Mouse (Mus musculus) frontal cortex, postnatal 14 days (tissue): Measurements from ENCODE around the gene Gmds.

Experiments used
- DNase-seq, 2 experiments: peaks; one replicate each; pipeline ENCODE4 v3.0.0; 2022; ENCODE audit warnings: low spot score in 2 of 2

Gene Gmds

DNA sequence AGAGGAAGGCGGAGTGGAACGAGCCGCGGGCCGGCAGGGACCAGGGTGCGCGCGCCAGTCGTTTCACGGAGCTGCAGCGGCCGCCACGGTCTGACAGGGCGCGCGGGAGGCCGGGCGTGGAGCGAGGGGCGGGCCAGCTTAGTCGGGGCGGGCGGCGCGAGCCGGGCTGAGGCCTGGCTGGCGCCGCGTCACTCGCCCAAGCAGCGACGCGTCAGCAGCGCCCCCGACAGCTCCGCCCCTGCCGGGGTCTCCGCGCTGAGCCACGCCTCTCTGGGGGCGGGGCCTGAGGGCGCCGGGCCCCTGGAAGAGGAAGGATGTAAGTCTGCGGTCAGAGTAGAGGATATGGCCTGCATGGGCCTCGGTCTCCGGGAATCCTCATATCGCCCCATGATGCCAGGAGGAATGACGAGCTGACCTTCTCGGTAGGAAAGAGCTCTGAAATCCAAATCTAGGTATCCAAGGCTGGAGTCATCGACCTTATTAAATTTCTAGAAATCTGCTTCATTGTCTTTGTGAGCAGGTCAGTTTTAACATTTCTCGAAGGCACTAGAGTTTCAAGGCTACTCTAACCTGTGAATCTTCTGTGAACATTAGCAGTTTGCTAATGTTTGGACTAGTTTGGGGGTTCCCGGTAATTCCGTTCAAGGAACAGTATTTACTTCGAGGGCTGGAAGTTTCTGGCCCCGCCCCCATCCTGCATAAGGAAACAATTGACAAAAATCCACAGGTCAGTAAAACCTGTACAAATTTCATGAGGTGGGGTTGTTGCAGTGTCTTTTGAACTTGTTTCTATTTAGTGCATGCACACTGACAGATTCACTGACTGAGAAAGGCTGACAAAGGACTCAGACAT, at the start of gene Gmds:
Gene Gmds (minus strand): TSS at position 228 of the 853 bp plus-strand sequence.
- peak; percentile 86 to 88 for DNase-seq

DNA sequence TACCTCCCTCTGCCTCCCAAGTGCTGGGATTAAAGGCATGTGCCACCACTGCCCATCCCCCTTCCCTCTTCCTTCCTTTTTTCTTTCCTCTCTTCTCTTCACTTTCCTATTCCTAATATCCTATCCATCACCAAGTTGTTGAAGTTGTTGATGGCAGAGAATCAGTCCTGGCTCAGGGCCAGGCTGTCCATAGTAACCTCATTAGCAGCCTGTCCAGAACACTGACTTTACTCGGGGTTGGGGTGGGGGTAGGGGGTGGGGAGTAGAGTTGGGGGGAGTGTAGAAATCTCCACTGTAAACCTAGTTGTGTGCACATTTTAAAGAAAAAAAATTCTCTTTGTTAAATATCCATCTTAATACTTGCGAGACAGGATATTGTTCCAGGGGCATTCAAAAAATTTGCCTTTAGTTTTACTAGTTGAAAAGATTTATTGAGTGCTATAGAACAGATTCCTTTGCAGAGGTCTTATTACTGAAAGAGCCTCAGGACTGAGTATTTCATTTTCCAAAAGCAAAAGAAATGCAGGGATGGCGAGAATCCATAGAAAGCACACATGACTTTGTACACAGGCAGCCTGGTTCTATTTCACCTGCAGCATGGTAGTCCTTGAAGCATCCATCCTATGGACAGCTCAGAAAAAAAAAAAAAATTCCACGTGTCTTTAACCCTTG, 47.0 kb upstream of the Gmds start:
- no peak for DNase-seq

DNA sequence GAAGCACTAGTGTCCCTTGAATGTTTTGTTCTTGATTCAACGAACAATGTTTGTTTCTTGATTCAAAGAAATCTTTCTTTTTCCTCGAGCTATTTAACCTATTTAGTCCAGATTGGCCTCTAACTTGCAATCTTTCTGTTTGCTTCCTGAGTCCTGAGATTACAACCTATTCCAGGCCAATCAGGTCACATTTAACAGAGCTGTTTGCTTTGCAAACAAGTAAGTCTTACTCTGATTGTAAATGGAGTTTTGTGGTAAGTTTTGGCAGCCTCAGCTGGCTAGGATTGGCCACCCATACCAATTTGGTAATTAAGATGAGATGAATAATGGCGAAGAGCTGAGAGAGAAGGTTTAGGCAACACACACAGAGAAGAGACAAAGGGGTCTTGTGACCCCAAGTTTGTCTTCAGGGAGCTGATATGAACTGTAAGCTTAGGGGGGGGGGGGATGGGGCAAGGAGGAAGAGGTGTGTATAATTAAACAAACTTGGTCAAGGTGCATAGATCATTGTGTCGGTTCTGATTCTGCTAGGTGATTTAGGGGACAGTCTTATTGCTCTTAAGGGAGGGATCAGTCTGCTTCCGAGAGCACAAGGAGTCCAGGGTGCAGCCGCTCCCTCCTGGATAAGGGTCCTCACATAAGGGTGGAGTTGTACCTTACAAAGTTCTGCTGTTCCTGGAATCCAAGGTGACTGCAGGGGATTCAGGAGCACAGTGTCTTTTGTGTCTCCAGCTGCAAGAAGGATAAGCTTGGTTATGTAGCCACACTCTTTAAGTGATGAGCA, 43.9 kb upstream of the Gmds start:
- DNase-seq: no peak

DNA sequence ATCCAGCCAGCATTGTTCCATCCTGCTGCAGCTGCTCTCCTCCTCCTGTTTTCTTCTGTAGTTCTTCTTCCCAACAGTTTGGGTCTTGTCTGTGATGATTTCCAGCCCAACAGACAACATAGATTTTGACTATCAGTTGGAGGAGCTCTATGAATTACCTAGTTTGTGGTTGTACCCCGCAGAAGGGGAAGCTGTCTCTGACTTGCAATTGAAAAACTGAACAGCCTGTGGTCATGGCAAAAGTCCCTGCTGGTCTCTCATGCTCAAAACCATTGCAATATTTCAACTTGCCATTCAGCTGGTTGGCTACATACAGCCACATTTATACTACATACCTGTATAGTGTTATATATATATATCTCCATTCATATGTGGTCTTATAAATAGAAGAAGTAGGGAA, 40.1 kb upstream of the Gmds start:
- no peak for DNase-seq

DNA sequence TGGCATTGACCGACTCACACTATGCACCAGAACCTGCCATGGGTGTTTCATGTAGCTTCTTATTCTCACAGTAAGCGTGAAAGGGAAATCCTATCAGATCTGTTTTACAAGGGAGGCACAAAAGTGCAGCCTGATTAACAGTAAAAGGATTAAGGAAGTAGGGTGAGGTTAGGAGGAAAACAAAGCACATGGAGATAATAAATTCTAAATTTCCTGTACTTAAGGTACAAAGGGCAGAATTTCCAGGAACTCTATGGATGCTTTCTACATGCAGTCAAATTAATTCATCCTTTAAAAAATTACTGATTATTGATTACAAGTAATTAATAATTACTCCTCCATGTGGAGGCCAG, 34.0 kb upstream of the Gmds start:
- DNase-seq: no peak

DNA sequence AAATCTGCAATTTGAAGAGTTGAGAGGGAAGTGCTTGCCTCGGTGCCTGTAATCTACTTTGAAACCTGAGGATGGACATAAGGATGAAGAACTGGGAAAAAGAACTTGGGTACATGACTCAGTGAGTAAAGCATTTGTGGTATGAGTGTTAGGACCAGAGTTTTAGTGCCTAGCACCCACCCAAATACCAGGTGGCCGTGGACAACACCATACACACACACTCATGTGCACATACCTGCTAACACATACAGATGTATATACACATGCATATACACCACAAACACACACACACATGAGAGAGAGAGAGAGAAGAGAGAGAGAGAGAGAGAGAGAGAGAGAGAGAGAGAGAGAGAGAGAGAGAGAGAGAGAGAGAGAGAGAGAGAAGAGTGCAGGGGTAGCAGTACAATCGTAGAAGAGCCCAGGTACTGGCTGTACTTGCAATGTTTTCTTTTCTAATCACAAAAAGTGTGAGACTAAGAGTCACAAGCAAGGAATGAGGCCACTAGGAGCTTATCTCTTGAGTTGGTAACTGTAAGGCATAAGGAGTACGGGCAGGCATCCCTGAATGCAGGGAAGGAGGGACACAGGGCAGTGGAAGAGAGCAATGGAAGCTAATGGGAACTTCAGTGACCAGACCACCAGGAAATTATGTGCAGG, 33.5 kb upstream of the Gmds start:
- no peak for DNase-seq

DNA sequence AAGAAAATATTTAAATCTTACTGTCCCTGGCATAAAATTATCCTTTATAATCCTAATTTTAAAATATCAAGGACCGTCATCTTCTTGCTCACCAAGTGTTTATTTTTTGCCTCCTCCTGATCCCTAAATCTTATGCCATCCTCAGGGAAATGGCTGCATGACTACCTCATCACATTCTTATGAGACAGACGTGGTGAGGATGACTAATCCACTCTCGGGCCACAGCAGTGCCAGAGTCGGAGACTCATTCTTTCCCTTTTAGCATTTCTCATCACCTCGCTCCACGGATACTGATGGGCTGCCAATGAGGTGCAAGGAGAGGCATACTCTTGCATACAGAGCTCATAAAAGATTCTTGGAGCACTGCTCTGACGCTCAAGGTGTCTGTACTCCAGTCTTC, 32.2 kb upstream of the Gmds start:
- DNase-seq: no peak

DNA sequence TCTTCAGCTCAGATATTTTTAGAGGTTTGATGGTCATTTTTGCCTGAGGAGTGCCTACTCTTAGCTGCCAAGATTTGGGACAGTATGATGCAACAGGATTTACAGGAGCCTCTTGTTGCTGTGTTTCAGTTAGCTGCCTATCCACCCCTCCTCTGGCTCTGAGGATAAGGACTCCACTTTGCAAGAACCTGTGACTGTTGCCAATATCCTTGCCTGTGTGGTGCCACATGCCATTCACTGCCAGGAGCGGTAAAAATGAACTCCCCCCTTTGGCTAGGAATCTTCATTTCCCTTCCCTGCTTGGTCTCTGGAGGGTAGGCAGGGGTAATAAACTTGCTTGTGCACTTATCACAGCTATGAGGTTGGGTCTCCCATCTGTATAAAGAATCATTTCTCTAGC, 31.6 kb upstream of the Gmds start:
- no peak for DNase-seq

DNA sequence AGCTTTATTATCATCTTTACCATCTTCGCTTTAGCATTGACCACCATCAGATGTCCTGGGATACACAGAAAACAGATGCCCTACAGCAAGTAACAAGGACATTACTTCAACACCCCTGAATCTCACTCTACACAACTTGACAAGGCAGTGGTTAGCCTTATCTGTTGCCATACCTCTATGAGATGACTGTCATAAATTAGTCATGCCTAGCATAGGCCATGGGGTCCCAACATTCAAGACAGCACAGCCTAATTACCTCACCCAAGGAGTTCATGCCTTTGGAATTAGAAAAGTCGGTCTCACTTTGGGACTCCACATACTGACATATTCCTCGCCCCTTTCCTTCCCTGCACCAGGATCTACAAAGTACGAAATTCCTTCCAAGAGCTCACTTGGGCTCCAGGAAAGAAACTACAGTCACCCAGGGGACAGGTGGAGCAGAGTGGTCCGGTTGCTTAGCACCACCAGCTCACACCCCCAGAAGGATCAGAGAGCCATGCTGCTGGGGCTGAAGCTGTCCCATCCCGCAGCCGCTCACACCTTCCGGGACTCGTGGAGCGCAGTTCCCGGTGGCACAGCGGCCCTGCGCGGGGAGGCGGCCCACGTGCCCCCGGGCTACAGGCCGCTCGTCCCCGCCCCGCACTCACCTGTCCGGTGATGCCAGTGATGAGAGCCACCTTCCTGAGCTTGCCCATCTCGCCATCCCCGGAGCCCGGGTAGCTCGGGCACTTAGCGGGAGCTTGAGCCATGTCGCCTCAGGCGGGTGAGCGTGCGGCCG, 616 bp downstream of the Gmds start:
- no peak for DNase-seq

DNA sequence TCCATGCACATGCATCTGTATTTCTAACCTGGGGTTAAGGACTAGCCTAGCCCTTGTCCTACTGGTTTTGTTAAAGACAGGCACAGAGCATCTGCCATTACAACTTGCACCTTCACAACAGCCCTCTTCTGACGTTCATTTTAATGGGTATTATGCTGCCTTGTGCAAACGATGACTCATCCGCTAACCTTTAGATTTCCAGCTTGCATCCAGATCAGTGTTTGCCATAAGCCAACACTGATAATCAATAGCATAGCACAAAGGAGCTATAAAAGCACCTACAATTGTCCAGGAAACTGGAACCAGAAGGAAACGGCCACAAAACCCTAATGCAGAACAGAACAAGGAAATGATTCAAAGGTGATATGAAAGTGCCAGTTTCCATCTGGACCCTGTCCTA, 20.2 kb downstream of the Gmds start:
- no peak for DNase-seq

DNA sequence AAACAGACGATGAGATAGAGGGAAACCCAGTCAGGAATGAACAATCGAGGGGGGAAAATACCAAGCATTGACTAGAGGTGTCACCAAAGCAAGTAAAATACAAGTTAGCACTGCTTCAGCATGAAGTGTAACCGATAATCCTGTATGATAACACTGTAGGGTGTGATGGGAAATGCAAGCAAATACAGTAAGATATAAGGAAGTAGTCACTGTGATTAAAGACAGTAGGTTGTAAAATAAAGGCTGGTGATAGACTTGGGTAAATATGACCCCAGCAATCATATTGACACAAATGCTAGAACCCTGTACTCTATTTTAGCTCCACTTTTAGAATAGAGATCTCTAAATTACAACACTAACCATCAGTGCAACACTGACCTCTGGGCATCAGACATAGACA, 21.2 kb downstream of the Gmds start:
- no peak for DNase-seq

DNA sequence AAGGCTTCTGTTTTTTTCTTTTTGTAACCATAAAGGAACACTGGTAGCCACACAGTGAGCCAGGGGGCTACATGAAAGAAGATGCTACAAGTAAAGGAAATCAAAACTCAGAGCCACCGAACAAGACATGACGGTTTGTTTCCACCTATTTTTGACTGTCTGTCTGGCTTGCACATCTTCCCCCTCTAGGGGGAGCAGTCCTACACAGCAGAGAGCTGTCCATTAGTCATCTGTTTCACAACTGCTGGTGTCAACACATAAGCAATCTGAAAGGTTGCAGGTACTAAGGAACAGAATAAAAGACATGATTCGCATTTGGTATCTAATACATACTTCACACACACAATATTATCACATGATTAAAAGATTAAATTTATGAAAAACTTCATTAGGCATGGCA, 25.9 kb downstream of the Gmds start:
- DNase-seq: peak in 1 of 2 experiments; percentile 20

DNA sequence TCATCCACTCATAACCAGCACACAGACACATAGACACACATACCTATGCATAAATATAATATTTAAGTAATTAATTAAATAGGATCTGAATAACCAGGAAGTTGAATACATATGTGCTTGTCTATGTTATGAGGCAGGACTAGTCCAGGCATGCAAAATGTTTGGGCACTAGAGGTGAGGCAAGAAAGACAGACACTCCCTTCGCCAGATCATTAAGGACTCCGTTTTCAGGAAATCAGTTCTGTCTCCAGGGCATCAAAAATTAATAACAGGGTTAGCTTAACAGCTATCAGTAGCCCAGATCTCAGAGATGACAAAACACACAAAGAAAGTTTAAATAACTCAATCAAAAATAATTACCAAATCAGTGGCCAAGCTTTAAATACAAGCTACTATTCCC, 27.1 kb downstream of the Gmds start:
- no peak for DNase-seq

DNA sequence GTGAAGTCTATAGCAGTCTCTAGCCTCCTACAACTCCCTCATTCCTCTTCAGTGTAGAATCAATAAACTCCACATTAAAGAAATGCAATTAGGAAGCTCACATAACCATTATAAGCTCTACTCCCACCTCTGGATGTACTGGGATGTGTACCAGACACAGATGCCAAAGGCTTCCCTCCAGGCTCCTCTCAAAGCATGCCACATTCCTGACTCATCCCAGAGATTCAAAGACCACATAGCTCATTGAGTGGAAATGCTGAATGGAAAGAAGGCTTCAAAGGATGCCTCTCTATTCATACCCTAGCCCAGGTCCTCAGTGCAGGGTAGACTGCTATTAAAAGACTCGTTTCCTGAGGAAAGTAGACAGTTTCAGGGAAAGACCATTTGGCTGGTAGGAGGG, 40.1 kb downstream of the Gmds start:
- no peak for DNase-seq

DNA sequence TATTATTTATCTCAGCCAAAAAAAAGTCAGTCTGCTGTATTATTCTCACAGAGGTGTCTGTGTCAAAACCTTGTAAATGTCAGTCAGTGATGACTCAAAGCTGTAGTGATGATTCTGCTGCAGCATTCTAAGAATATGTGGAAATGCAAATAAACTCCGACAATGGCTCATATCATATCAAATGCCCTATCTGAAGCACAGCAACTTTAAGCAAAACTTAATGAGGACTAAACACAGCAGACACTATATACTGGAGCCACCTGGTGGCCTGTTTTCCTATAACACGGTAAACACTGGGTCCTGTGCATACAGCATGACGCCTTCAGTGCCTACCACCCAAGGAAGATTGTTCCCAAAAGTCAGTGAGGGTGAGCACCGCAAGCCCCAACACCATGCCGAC, 41.1 kb downstream of the Gmds start:
- DNase-seq: peak in 1 of 2 experiments; percentile 31

DNA sequence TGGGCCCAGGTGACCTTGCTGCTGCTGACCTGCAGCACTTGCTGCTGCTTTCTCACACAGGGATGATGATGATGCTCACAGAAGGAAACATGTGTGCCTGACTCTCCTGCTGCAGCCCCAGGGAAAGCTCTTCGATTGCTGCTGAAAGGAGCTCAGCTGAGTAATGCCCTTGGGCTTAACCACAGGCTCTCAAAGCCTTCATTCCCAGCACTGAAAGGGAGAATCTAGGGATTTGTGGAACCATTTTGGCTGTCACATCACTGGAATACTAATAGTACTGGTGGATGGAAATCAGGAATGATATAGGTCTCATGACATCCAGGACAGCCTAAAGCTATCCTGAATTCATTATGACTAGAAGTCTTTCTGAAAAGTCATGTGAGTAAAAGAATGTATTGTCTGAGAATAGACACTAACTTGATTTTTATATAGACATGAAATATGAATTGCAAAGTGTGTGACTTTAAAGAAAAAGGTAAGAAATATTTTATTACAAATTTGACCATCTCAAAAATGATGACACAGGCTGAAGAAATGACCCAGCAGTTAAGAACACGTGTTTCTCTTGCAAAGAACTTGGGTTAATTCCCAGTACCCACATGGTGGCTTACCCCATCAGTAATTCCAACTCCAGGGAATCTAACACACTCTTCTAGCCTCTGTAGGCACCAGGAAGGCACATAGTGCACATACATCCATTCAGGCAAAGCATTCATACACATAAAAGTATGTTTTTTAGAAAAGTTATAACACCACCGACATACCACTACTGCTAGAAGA, 43.9 kb downstream of the Gmds start:
- DNase-seq: no peak

DNA sequence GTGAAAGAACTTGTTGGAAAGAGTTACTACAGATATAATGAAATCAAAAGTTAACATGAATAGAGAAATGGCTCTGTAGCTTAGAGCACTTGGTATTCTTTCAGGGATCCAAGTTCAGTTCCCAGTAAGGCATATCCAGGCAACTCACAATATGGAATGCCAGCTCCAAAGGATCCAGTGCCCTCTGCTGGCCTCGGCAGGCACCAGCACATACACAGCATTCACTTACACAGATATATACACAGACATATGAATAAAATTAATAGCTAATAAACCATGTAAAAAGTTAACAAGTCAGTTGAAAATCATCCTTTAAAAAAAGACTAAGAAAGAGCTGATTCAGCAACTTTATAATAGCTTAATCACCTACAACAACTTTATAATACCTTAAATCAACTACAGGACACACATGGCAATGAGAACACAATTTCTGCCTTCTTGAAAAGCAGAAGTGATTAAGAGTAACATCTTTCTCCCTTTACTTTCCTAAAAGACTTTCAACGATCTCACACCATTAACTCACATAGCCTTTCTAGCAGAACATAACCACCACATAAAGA, 65.5 kb downstream of the Gmds start:
- no peak for DNase-seq

DNA sequence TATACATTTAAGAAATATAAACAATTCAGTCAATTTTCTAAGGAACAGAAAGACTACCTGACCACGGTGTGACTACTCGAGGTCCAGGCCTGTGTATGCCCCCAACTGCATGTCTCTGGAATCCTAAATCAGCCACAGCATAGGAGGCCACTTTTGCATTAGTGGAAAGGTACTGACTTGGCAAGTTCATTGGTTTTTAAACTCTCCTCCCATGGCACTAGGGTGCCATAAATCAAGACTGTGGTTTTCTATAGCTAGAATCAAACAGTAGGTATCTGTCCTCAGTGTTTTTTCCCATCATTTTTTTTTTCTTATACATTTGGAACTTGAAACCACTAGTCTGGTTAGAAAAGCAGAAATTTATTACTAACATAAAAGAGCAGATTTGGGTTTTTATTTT, 68.8 kb downstream of the Gmds start:
- no peak for DNase-seq

DNA sequence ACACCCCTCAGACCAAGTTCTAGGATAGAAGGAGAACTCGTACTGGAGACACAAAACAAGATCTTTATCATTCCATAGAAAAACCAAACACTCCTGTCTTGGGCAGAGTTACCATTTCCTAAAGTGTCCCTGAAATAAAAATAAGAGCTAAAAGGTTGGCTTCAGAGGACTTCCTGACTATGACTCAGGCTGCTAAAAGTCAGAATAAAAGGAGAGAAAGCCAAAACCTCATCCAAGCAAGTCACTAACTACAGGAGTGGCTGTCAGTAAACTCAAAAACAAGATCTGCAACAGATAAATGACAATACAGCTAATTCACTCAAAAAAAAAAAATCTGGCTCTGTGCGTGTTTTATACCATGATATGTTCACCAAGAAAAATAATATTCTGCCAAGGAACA, 69.3 kb downstream of the Gmds start:
- DNase-seq: no peak

DNA sequence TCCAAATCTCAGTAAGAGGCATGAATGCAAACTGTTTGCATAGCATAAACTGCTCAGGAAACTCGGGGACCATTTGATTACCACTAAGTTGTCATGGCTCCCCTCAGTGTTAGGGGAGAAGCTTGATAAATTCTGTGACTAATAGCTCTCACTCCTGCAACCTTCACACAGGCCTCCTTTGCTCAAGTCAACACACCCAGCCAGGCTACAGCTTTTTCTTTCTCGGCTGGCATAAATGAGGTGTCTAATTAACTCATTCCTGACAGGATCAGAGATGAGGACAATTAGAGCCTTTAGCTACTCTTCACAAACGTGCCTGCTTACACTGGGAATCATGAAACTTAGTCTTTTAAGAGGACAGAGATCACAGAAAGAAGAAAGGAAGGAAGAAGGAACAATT, 70.3 kb downstream of the Gmds start:
- DNase-seq: no peak
